Mouse (Mus musculus) hindbrain, embryonic 15.5 days (tissue): ENCODE results near the gene BC052040. TPM values are rescaled to one million over a fixed set of nuclear protein-coding genes. Genes with fewer than 3 reads are reported as not detected.
A peak's percentile ranks its signal among the peaks of the same experiment; 100 is the strongest.

Experiments
- ATAC-seq: fragments of 200-750 bp; cut with Nextera tagmentation; 2 replicates; pipeline ENCODE4 v1.8.0; 2017; ENCODE audit warnings: low read depth, moderate number of reproducible peaks, moderate TSS enrichment; ENCODE audit not compliant: low FRiP score
- H3K27ac ChIP-seq: fragments of 300-500 bp; sonication (generic); replicated peaks from 2 replicates; pipeline ENCODE4 v1.5.1; 2015; ENCODE audit warnings: mild to moderate bottlenecking, inconsistent platforms
- H3K27me3 ChIP-seq: fragments of 300-500 bp; sonication (generic); 2 replicates; pipeline ENCODE4 v1.6.1; 2015; ENCODE audit warnings: control low read depth, inconsistent platforms
- H3K36me3 ChIP-seq: fragments of 300-500 bp; sonication (generic); 2 replicates; pipeline ENCODE4 v1.6.1; 2015; ENCODE audit warnings: control low read depth, inconsistent platforms
- H3K4me1 ChIP-seq: fragments of 300-500 bp; sonication (generic); replicated peaks from 2 replicates; pipeline ENCODE4 v1.6.1; 2015; ENCODE audit warnings: control low read depth, inconsistent platforms
- H3K4me2 ChIP-seq: fragments of 300-500 bp; sonication (generic); 2 replicates; pipeline ENCODE4 v1.6.1; 2015; ENCODE audit warnings: moderate library complexity, mild to moderate bottlenecking, inconsistent platforms
- H3K4me3 ChIP-seq: fragments of 300-500 bp; sonication (generic); 2 replicates; pipeline ENCODE4 v1.5.1; 2015; ENCODE audit warnings: mild to moderate bottlenecking, inconsistent platforms
- H3K9ac ChIP-seq: fragments of 300-500 bp; sonication (generic); 2 replicates; pipeline ENCODE4 v1.6.1; 2015; ENCODE audit warnings: inconsistent platforms
- H3K9me3 ChIP-seq: fragments of 300-500 bp; sonication (generic); 2 replicates; pipeline ENCODE4 v1.6.1; 2016; ENCODE audit warnings: control low read depth, inconsistent platforms
- WGBS: fragments of 180-500 bp; shearing (Covaris S2); methylation state at CpG from one replicate; pipeline ENCODE4 v1.1.7; 2015; 5-methylcytosine and 5-hydroxymethylcytosine counted together
- microRNA counts: library from miRNA; unstranded; fragments of <30 nt; microRNA quantifications from one replicate; lab custom pipeline; 2016
- microRNA-seq: library from miRNA; unstranded; fragments of <30 nt; microRNA quantifications from one replicate; pipeline ENCODE4, GENCODE M21; 2016
- polyA plus RNA-seq: library from polyadenylated mRNA; unstranded; fragments of >200 nt; fragmentation: Nextera tagmentation; extraction: Ambion mirVana; gene quantifications from 2 replicates; pipeline ENCODE4 v1.2.1, GENCODE M21; 2015

Gene BC052040
- polyA plus RNA-seq, 1 experiment from 2014 or later = 21.3 TPM

DNA sequence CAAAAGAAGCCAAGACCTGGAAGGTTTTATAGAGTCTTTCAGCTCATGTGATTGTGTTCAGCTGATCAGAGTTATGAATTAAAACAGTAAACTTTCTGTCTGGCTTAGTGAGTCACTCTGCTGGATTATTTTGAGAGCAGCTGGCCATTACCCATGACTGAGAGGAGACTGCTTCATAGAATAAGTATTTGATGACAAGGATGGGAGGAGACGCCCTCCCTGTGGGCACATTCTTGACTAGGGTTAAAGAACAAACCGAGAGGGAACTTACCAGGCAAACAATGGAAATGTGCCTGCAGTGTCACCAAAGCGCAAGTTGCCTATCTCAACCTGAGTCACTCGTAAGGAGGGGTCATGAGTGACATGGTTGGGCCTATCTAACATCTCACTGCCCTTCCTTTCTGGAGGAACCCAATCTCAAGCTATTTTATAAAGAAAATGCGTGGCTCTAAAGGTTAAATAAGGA is 199.1 kb downstream of the BC052040 start:
- Histone ChIP-seq H3K4me3 (no peak overlapping the region), H3K27ac (no peak overlapping the region), H3K36me3 (no peaks in the 10 kb centered on the region; the same call in 1 of the 2 replicates), H3K4me2 (no peak overlapping the region), H3K9me3 (no peaks in the 10 kb centered on the region), H3K9ac (no peak overlapping the region), H3K4me1 (no peaks in the 10 kb centered on the region), H3K27me3 (no peaks in the 10 kb centered on the region)
- no peak for ATAC-seq
- WGBS = 78% methylated on average over 5 of the region's 5 CpGs

DNA sequence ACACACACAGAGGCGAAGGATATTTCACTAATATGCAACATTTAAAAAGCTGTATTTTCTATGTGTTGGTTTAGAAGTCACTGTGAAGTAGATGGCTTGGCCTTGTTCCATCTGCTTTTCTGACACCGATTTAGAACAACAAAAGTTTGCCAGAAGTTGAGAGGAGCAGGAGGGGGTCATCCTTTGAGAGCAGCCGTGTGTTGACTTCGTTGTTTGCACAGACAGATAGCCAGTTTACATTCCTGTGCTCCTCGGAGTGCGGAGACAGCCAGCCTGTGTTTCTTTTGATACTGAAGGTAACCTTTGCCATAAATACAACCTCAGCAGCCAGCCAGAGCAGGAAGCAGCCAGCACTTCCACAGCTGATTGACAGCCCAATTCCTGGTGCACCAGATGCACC is 204.2 kb downstream of the BC052040 start:
- 35% methylated on average over 6 of the region's 6 CpGs for WGBS
- ATAC-seq = no peak
- H3K4me1 ChIP-seq = no peaks in the 10 kb centered on the region

DNA sequence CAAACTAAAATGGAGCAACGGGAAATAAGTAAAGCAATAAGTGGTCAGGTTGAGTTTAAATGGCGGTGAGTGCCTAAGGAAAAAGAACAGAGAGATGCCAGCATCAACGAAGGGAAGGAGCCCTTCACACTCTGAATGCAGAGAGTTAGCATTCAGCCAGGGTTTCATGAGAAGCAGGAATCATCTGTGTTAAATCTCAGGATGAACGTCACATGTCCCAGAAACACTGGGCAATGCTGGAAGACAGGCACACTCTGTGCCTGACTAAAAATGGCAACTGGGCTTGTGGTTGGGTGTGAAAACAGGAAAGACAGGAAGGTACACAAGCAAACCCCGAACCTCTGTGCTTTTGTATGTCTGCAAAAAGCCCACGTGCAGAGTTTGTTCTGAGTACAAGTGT is 217.3 kb downstream of the BC052040 start:
- no peak overlapping the region for H3K27ac ChIP-seq
- no peaks in the 10 kb centered on the region for H3K27me3 ChIP-seq
- H3K4me3 ChIP-seq = no peak overlapping the region
- no peak overlapping the region for H3K9ac ChIP-seq
- no peaks in the 10 kb centered on the region for H3K36me3 ChIP-seq
- no peak for ATAC-seq
- no peaks in the 10 kb centered on the region for H3K9me3 ChIP-seq
- H3K4me1 ChIP-seq = no peaks in the 10 kb centered on the region
- 84% methylated on average over 6 of the region's 6 CpGs for WGBS
- no peak overlapping the region for H3K4me2 ChIP-seq

More for the DNA sequence above, 204.2 kb downstream of the BC052040 start:
- Histone ChIP-seq H3K4me3 (no peak overlapping the region), H3K9me3 (no peaks in the 10 kb centered on the region; the same call in 1 of the 2 replicates), H3K27ac (no peak overlapping the region), H3K4me2 (no peak overlapping the region), H3K36me3 (no peaks in the 10 kb centered on the region), H3K9ac (no peak overlapping the region), H3K27me3 (no peaks in the 10 kb centered on the region)

DNA sequence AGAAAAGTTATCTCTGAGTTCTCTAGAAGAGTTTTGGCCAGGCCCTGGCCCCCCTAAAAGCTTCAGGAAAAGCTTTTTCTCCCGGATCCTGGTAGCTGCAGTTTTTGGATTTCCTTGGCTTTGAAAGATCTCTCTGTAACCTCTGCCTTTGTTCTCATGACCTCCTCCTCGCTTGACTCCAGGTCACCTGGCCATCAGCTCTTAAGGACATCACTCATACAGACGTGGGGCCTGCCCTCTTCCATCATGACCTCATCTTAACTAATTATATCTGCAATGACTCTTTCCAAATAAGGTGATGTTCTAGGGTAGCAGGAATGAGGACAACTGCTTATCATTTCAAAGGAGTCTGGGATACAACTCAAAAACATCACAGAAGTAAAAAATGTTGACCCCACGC is 226.9 kb downstream of the BC052040 start:
- no peak overlapping the region for H3K4me3 ChIP-seq
- no peak overlapping the region for H3K9ac ChIP-seq
- WGBS = 58% methylated on average over 4 of the region's 4 CpGs
- H3K9me3 ChIP-seq = no peaks in the 10 kb centered on the region
- no peak overlapping the region for H3K27ac ChIP-seq
- H3K4me1 ChIP-seq = peaks cover 6% of the 10 kb centered on the region
- no peaks in the 10 kb centered on the region for H3K36me3 ChIP-seq
- no peaks in the 10 kb centered on the region for H3K27me3 ChIP-seq
- no peak overlapping the region for H3K4me2 ChIP-seq
- no peak for ATAC-seq

DNA sequence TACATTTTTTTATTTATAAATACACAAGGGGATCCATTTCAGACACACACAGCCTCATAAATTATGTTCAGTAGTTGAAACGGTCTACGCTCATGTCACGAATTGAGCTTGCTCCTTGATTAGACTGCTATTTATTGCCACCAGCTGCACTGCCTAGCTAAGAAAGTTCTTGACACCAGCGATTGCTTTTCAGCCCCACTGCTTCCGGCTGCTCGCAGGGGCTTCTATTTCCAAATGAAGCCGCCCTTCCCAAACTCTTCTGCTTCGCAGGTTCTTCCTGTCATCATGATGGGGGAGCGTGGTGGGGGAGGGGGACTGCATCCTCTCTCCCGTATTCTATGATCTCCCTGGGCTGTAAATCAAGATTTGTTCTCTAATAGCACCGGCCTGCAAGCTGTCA is 231.8 kb downstream of the BC052040 start:
- no peaks in the 10 kb centered on the region for H3K27me3 ChIP-seq
- no peak overlapping the region for H3K9ac ChIP-seq
- 0 out of 2 replicates have a peak overlapping the region, but pooled peaks have one; percentile 27 for H3K27ac ChIP-seq
- H3K36me3 ChIP-seq = no peaks in the 10 kb centered on the region
- H3K4me1 ChIP-seq = peaks cover 15% of the 10 kb centered on the region
- no peaks in the 10 kb centered on the region for H3K9me3 ChIP-seq
- WGBS = 38% methylated on average over 11 of the region's 11 CpGs
- H3K4me3 ChIP-seq = no peak overlapping the region
- no peak for ATAC-seq
- peak overlapping the region; percentile 38; the same call in 1 of the 2 replicates for H3K4me2 ChIP-seq

DNA sequence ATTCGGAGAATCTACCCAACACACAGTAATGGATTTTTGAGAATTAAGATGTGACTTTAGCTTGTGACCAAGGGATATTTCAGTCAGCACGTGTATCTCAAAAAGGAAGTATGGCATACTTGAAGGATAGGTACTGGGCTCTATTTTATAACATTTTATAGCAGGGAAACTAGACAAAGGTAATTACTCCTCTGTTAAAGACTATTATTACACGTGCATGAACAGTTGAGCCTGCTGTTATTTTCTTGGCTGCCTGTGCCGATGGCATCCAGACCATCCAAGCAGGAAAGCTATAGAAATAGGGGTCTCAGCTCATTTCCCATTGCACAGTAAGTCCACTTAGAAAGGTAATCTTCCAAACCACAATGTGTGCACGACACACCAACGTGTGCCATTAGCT is 232.2 kb downstream of the BC052040 start:
- Histone ChIP-seq H3K4me3 (no peak overlapping the region), H3K4me1 (peaks cover 15% of the 10 kb centered on the region), H3K9me3 (no peaks in the 10 kb centered on the region), H3K27ac (0 out of 2 replicates have a peak overlapping the region, but pooled peaks have one; percentile 27), H3K27me3 (no peaks in the 10 kb centered on the region), H3K36me3 (no peaks in the 10 kb centered on the region), H3K4me2 (peak overlapping the region; percentile 38; the same call in 1 of the 2 replicates), H3K9ac (no peak overlapping the region)
- WGBS = 46% methylated on average over 6 of the region's 6 CpGs
- ATAC-seq = no peak

DNA sequence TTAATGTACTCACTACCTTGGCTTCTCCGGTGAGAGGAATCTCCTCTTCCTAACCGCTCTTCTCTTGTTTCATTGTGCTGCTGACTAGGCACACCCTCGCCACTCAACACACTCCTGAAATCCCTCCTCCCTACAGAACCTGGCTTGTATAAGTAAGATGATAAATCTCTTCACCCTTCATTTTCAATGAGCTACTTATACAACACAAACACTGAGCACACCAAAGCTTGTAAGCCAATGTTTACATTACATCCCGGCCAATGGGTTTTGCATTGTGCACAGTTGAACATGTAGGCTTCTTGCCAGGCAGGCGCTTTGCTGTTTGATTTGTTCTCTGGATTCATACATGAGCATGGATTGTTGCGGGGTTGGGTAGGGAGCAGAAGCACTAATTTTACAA is 236.4 kb downstream of the BC052040 start:
- no peak overlapping the region for H3K27ac ChIP-seq
- H3K4me1 ChIP-seq = peaks cover 13% of the 10 kb centered on the region
- no peak overlapping the region for H3K4me3 ChIP-seq
- WGBS = 87% methylated on average over 6 of the region's 6 CpGs
- no peaks in the 10 kb centered on the region for H3K27me3 ChIP-seq
- H3K36me3 ChIP-seq = no peaks in the 10 kb centered on the region
- H3K9me3 ChIP-seq = no peaks in the 10 kb centered on the region
- no peak overlapping the region for H3K9ac ChIP-seq
- H3K4me2 ChIP-seq = no peak overlapping the region
- no peak for ATAC-seq

DNA sequence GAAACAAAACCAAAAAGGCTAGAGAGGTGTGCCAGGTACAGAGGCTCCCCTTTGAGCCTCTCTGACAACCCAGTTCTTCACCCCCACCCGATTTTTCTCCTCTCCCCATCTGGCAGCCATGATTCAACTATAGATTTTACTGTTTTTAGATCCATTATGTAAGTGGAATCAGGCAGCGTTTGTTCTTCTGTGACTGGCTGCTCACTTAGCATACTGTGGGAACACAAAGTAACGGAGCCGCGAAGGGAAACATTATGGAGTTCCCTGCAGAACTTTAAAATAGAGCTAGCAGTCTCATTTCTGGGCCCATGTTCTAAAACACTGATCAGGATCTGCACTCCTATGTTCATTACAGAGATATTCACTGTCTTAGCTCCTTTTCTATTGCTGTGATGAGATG is 240.8 kb downstream of the BC052040 start:
- no peak overlapping the region for H3K9ac ChIP-seq
- H3K9me3 ChIP-seq = no peaks in the 10 kb centered on the region
- H3K36me3 ChIP-seq = no peaks in the 10 kb centered on the region
- no peak overlapping the region for H3K4me2 ChIP-seq
- H3K4me1 ChIP-seq = no peaks in the 10 kb centered on the region
- no peaks in the 10 kb centered on the region for H3K27me3 ChIP-seq
- H3K27ac ChIP-seq = no peak overlapping the region
- 87% methylated on average over 5 of the region's 5 CpGs for WGBS
- no peak for ATAC-seq
- H3K4me3 ChIP-seq = no peak overlapping the region

MicroRNAs within 50 kb of the gene (microRNA counts, 519-probe panel; counts per million panel counts)
- 3,445 counts per million, percentile 71 among the panel's probes with 10 or more counts for microRNA mmu-miR-1951 (lab: Ali Mortazavi, UCI)

Small RNA genes within 50 kb of the gene (microRNA-seq; reads per million reads assigned to microRNA genes)
- gene Mir1951 = not detected
